8 mouse cellular contexts compared by ENCODE assay signal in the genomic region with DNA sequence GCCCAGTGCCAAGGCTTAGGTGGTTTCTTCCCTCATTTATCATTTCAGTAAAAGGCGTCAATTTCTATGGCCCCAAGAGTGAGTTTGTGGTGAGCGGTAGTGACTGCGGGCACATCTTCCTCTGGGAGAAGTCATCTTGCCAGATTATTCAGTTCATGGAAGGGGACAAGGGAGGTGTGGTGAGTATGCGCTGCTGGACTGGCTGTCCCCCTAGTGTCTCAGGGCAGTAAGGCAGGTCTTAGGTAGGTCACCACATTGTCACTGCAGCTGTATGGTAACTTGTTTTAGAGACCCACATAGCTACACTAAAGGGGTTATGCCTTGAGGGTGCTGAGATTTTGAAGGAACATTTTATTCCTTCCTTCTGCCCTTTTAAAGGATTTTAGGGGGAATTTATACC. TPM values are rescaled to one million over a fixed set of nuclear protein-coding genes. Genes with fewer than 3 reads are reported as not detected.
A peak's percentile ranks its signal among the peaks of the same experiment; 100 is the strongest.
DNase-seq lines count a peak whose midpoint lies in the region; ATAC-seq lines count a peak whose summit lies in the region.

No protein-coding gene starts in this region.

- no peak overlapping the region for H3K9ac ChIP-seq in neural tube, embryonic 12.5 days

- peak; percentile 78 for DNase-seq in heart, adult 11 months
- no peak for DNase-seq in heart, adult 8-10 months (ENCODE audit: low spot score)
- no peak for DNase-seq in neural tube, embryonic 10.5 days (ENCODE audit: extremely low spot score, low spot score)
- DNase-seq in retina, embryonic 14.5 days (ENCODE audit: low spot score): peak; percentile 68
- no peak for DNase-seq in right cerebral cortex, postnatal 36 days (ENCODE audit: low spot score in 2 of 2)
- no peak for DNase-seq in layer of hippocampus, adult 9-11 months

- no peak overlapping the region for H3K4me2 ChIP-seq in neural tube, embryonic 12.5 days (replicated peaks)

- H3K4me1 ChIP-seq in neural tube, embryonic 12.5 days: no peaks in the 10 kb centered on the region

- H3K27me3 ChIP-seq in neural tube, embryonic 12.5 days (replicated peaks): no peaks in the 10 kb centered on the region

- peaks cover 70% of the 10 kb centered on the region for H3K36me3 ChIP-seq in neural tube, embryonic 12.5 days

- WGBS in neural tube, embryonic 12.5 days: 77% methylated on average over 4 of the region's 4 CpGs

- peak; percentile 41; the same call in 1 of the 2 replicates for ATAC-seq in neural tube, embryonic 12.5 days (ENCODE audit: low FRiP score, low read depth)
- peak; percentile 68; the same call in 1 of the 2 replicates for ATAC-seq in erythroblast, adult 5-6 weeks (replicated peaks; ENCODE audit: low FRiP score, poor library complexity, severe bottlenecking)

- no peak overlapping the region for H3K27ac ChIP-seq in neural tube, embryonic 12.5 days

- H3K4me3 ChIP-seq in neural tube, embryonic 12.5 days: no peak overlapping the region

- H3K9me3 ChIP-seq in neural tube, embryonic 12.5 days: no peaks in the 10 kb centered on the region

RNA-seq across cellular contexts. Expression of gene Pea15a, which starts 17.7 kb away (rescaled TPM):
- 10 to 100 TPM; 41.7 to 74.1 (median 60.0) TPM for total RNA-seq in heart, adult 8-10 months (2022)
- polyA plus RNA-seq in neural tube, embryonic 12.5 days (2016; fragmentation: Nextera tagmentation; extraction: Ambion mirVana): 293 and 305 TPM in 2 replicates
- 2.5 and 3.1 TPM in 2 replicates for total RNA-seq in erythroblast, adult 5-6 weeks (2015; ENCODE audit: low replicate concordance)
- 2.6 and 5.4 TPM in 2 replicates for total RNA-seq in erythroblast, adult 5-6 weeks (2017; ENCODE audit: low replicate concordance)

RNA-seq across cellular contexts. Expression of gene Casq1, which starts 30.8 kb away (rescaled TPM):
- 1 to 10 TPM; 2.5 to 6.9 (median 3.7) TPM for total RNA-seq in heart, adult 8-10 months (2022)
- 2.1 TPM in 2 replicates for polyA plus RNA-seq in neural tube, embryonic 12.5 days (2016; fragmentation: Nextera tagmentation; extraction: Ambion mirVana)
- not detected in 2 replicates for total RNA-seq in erythroblast, adult 5-6 weeks (2015; ENCODE audit: low replicate concordance)
- not detected in 2 replicates for total RNA-seq in erythroblast, adult 5-6 weeks (2017; ENCODE audit: low replicate concordance)

RNA-seq across cellular contexts. Expression of gene Dcaf8, which starts 41.0 kb away (rescaled TPM):
- total RNA-seq in heart, adult 8-10 months (2022): 100 to 1,000 TPM; 120 to 132 (median 125) TPM
- polyA plus RNA-seq in neural tube, embryonic 12.5 days (2016; fragmentation: Nextera tagmentation; extraction: Ambion mirVana): 127 and 128 TPM in 2 replicates
- 226 and 232 TPM in 2 replicates for total RNA-seq in erythroblast, adult 5-6 weeks (2015; ENCODE audit: low replicate concordance)
- total RNA-seq in erythroblast, adult 5-6 weeks (2017; ENCODE audit: low replicate concordance): 600 and 738 TPM in 2 replicates

Comparison
In these comparisons a context has a peak if more than half of its experiments do, and no peak if none do; other contexts are left out.
1. DNase-seq: peak in heart, adult 11 months (single experiment) and retina, embryonic 14.5 days (single experiment); none in heart, adult 8-10 months (single experiment), neural tube, embryonic 10.5 days (single experiment), right cerebral cortex, postnatal 36 days (0 of 2) and layer of hippocampus, adult 9-11 months (single experiment).
2. RNA of gene Pea15a, which starts 17.7 kb away (total RNA-seq): 41.7 to 74.1 TPM in heart, adult 8-10 months; 2.5 to 5.4 TPM in erythroblast, adult 5-6 weeks; every median in the first group is over 4 times any median in the second.